Mouse (Mus musculus) left cerebral cortex, adult 18-20 months (tissue): Measurements from ENCODE around the gene Tkfc. TPM values are rescaled to one million over a fixed set of nuclear protein-coding genes. Genes with fewer than 3 reads are reported as not detected.

ENCODE experiments used
- DNase-seq, 2 experiments: peaks; one replicate each; pipeline ENCODE4 v3.0.0; 2021 to 2022; ENCODE audit warnings: low spot score in 2 of 2, mixed read lengths in 1 of 2
- long read RNA-seq, 2 experiments: library from polyadenylated mRNA; stranded (forward); transcript quantifications; one replicate each; pipeline ENCODE4 v2.0.0; 2021
- total RNA-seq, 2 experiments: library from RNA; stranded (reverse); gene quantifications; 2 replicates each; pipeline ENCODE4 v1.2.3; 2021

Tkfc gene
- 10 to 100 TPM; 15.6 to 17.1 TPM for total RNA-seq
- long read RNA-seq, experiment 1, transcript Tkfc-206 (18 exons, 2,437 nt), result major isoform, 5 of 13 reads
- long read RNA-seq, experiment 1, partial matches to known transcripts, result 0 of 13 reads
- long read RNA-seq, experiment 1, other reads (novel, unspliced or antisense), result 7 of 13 reads
- long read RNA-seq, experiment 2, partial matches to known transcripts, result 0 of 8 reads
- long read RNA-seq, experiment 2, other reads (novel, unspliced or antisense), result 7 of 8 reads

GRCm38 (mm10) chr19:10605293-10605900 is at the start of gene Tkfc, which contains the start of gene Ddb1:
TSS of gene Tkfc (minus strand) at chr19:10605654.
TSS of gene Ddb1 (plus strand) at chr19:10605327.
- peak; percentile 99 for DNase-seq

- no peak for DNase-seq
Observed at GRCm38 (mm10) chr19:10648156-10648555, 42.7 kb upstream of the Tkfc start.

- no peak for DNase-seq
Observed at GRCm38 (mm10) chr19:10645616-10646015, 40.2 kb upstream of the Tkfc start.

GRCm38 (mm10) chr19:10640589-10641378 is 35.3 kb upstream of the Tkfc start:
- DNase-seq, result no peak

- no peak for DNase-seq
Observed at GRCm38 (mm10) chr19:10640080-10640479, 34.6 kb upstream of the Tkfc start.

GRCm38 (mm10) chr19:10637840-10638239 is 32.4 kb upstream of the Tkfc start:
- DNase-seq, result no peak

GRCm38 (mm10) chr19:10634872-10635318 is 29.4 kb upstream of the Tkfc start:
- peak; percentile 57 to 63 for DNase-seq

GRCm38 (mm10) chr19:10634106-10634871 is 28.8 kb upstream of the Tkfc start, which contains the start of gene Vwce:
TSS of gene Vwce (plus strand) at chr19:10634213.
- DNase-seq, result peak; percentile 21 to 25

GRCm38 (mm10) chr19:10608573-10609240 is 3.3 kb upstream of the Tkfc start:
- DNase-seq, result no peak

- no peak for DNase-seq
Observed at GRCm38 (mm10) chr19:10605901-10606622, 608 bp upstream of the Tkfc start.

GRCm38 (mm10) chr19:10604534-10604933 is 920 bp downstream of the Tkfc start:
- DNase-seq, result no peak

GRCm38 (mm10) chr19:10603660-10604523 is 1.6 kb downstream of the Tkfc start:
- peak in 1 of 2 experiments; percentile 10 for DNase-seq

- peak; percentile 88 for DNase-seq
Observed at GRCm38 (mm10) chr19:10602787-10603186, 2.7 kb downstream of the Tkfc start.

GRCm38 (mm10) chr19:10602247-10602769 is 3.1 kb downstream of the Tkfc start:
- no peak for DNase-seq

- DNase-seq, result no peak
Observed at GRCm38 (mm10) chr19:10599648-10600047, 5.8 kb downstream of the Tkfc start.

GRCm38 (mm10) chr19:10598188-10598587 is 7.3 kb downstream of the Tkfc start:
- no peak for DNase-seq

GRCm38 (mm10) chr19:10591659-10592377 is 13.6 kb downstream of the Tkfc start:
- DNase-seq, result no peak

GRCm38 (mm10) chr19:10590301-10590700 is 15.2 kb downstream of the Tkfc start:
- no peak for DNase-seq
